10 mouse cellular contexts compared by ENCODE assay signal in genomic region chr16:37690932-37691730, GRCm38 (mm10). TPM values are rescaled to one million over a fixed set of nuclear protein-coding genes. Genes with fewer than 3 reads are reported as not detected.
DNase-seq lines count a peak whose midpoint lies in the region; ATAC-seq and TF ChIP-seq lines count a peak whose summit lies in the region.
"Had no signal": no experiment of that assay in that cellular context is flagged by ENCODE, and none has a peak within 500 bp of the region (broad histone marks: within the 10 kb centered on the region; RNA-seq: fewer than 3 reads in every experiment).

No protein-coding gene starts in this region.

- H3K27me3 ChIP-seq in kidney, adult 2 months (replicated peaks; ENCODE audit: control insufficient read depth, insufficient read depth, low read length), result no peaks in the 10 kb centered on the region
- no peaks in the 10 kb centered on the region for H3K27me3 ChIP-seq in heart, embryonic 10.5 days (ENCODE audit: insufficient read depth, poor library complexity, severe bottlenecking)

- TF ChIP-seq POLR2A in kidney, adult 2 months (IDR thresholded peaks at IDR 0.05; ENCODE audit: low read depth, low read length), result no peak

- DNase-seq in adrenal gland, adult 2 months, result peak; percentile 41
- DNase-seq in adrenal gland, postnatal 10 days, result no peak
- DNase-seq in kidney, adult 2 months, result peak; percentile 33
- DNase-seq in kidney, adult 8-10 months, result no peak
- peak; percentile 75 for DNase-seq in 3T3-L1 (ENCODE audit: low read depth, low spot score)
- DNase-seq in heart, embryonic 10.5 days (ENCODE audit: low spot score), result peak; percentile 87

- H3K36me3 ChIP-seq in kidney, adult 2 months (ENCODE audit: control insufficient read depth, insufficient read depth, low read length), result no peaks in the 10 kb centered on the region
- no peaks in the 10 kb centered on the region for H3K36me3 ChIP-seq in heart, embryonic 10.5 days

- no peak overlapping the region for H3K27ac ChIP-seq in kidney, adult 2 months (ENCODE audit: insufficient read depth, low read depth, low read length)
- peak overlapping the region; percentile 38; the same call in 1 of the 2 replicates for H3K27ac ChIP-seq in heart, embryonic 10.5 days

- H3K9me3 ChIP-seq in heart, embryonic 10.5 days, result no peaks in the 10 kb centered on the region

- no peaks in the 10 kb centered on the region for H3K4me1 ChIP-seq in kidney, adult 2 months (ENCODE audit: control insufficient read depth, insufficient read depth, low read length)
- peaks cover 42% of the 10 kb centered on the region for H3K4me1 ChIP-seq in heart, embryonic 10.5 days

- TF ChIP-seq CTCF in kidney, adult 2 months (conservative IDR thresholded peaks at IDR 0.05; ENCODE audit: insufficient read depth, insufficient read length, low read depth, low read length), result peak; percentile 55

- 80% methylated on average over 12 of the region's 12 CpGs for WGBS in kidney, adult 2 months
- WGBS in heart, embryonic 10.5 days, result 50% methylated on average over 12 of the region's 12 CpGs

- H3K4me3 ChIP-seq in kidney, adult 2 months (ENCODE audit: insufficient read depth, low read depth, low read length), result no peak overlapping the region
- H3K4me3 ChIP-seq in heart, embryonic 10.5 days, result no peak overlapping the region

- ATAC-seq in megakaryocyte, adult 5-6 weeks (ENCODE audit: poor library complexity, severe bottlenecking), result no peak
- no peak for ATAC-seq in monocyte, adult 5-6 weeks (replicated peaks; ENCODE audit: insufficient number of reproducible peaks, low FRiP score, low TSS enrichment, poor library complexity, severe bottlenecking)
- ATAC-seq: forebrain, embryonic 16.5 days; intestine, embryonic 16.5 days had no signal

RNA-seq across cellular contexts. Expression of gene Ndufb4, which starts 36.9 kb away (rescaled TPM):
- total RNA-seq in adrenal gland, adult 2 months (2021), result 100 to 1,000 TPM; 138 to 192 TPM
- polyA plus RNA-seq in adrenal gland, adult 2 months (2012; rRNA removed), result 67.4 and 80.6 TPM in 2 replicates
- total RNA-seq in adrenal gland, postnatal 10 days (2021), result 100 to 1,000 TPM; 154 TPM
- polyA plus RNA-seq in kidney, adult 2 months (2012; rRNA removed), result 131 and 178 TPM in 2 replicates
- 61.3 and 67.0 TPM in 2 replicates for polyA plus RNA-seq in heart, embryonic 10.5 days (2016; fragmentation: Nextera tagmentation; extraction: Ambion mirVana)
- total RNA-seq in megakaryocyte, adult 5-6 weeks (2015), result 35.2 and 58.3 TPM in 2 replicates
- total RNA-seq in megakaryocyte, adult 5-6 weeks (2017), result 11.5 TPM in 2 replicates
- 8.2 to 43.3 TPM (median 18.0 TPM) in 3 replicates for total RNA-seq in monocyte, adult 5-6 weeks (2017)

Comparison
In these comparisons a context has a peak if more than half of its experiments do, and no peak if none do; other contexts are left out.
1. DNase-seq: peak in adrenal gland, adult 2 months (single experiment), kidney, adult 2 months (single experiment), 3T3-L1 (single experiment) and heart, embryonic 10.5 days (single experiment); none in adrenal gland, postnatal 10 days (single experiment) and kidney, adult 8-10 months (0 of 2).